Mouse (Mus musculus): ENCODE results near the gene Zfp799. TPM values are rescaled to one million over a fixed set of nuclear protein-coding genes. Genes with fewer than 3 reads are reported as not detected.

The Zfp799 gene
- 5.1 and 5.7 TPM in 2 replicates for polyA plus RNA-seq (2015; fragmentation: Nextera tagmentation; extraction: Ambion mirVana)

GRCm38 (mm10) chr17:32829540-32830417 lies at the start of gene Zfp799:
TSS of gene Zfp799 (minus strand) at chr17:32830261.
- Histone ChIP-seq H3K27ac (replicated peaks) (peak within 1 kb of the TSS; percentile 85), H3K9ac (ENCODE audit: low read length) (peak within 1 kb of the TSS; percentile 97), H3K9me3 (ENCODE audit: control insufficient read depth, low read length) (no peaks in the 10 kb centered on the region), H3K4me3 (ENCODE audit: low read depth, low read length) (peak within 1 kb of the TSS; percentile 74), H3K4me2 (replicated peaks; ENCODE audit: low read depth) (peak within 1 kb of the TSS; percentile 67), H3K27me3 (ENCODE audit: control insufficient read depth, insufficient read depth, low read length) (no peaks in the 10 kb centered on the region), H3K36me3 (ENCODE audit: control insufficient read depth, insufficient read depth, low read length) (no peaks in the 10 kb centered on the region), H3K4me1 (replicated peaks; ENCODE audit: control insufficient read depth, insufficient read depth) (0 out of 2 replicates have a peak, but pooled peaks cover 3% of the 10 kb centered on the region)
- DNase-seq (ENCODE audit: low spot score) (peak; percentile 79), ATAC-seq (ENCODE audit: low FRiP score, low TSS enrichment) (peak; percentile 99)
- TF ChIP-seq EP300 (optimal IDR thresholded peaks at IDR 0.05) (no peak), CTCF (IDR thresholded peaks at IDR 0.05; ENCODE audit: low read depth) (no peak)
- under 1% methylated on average over 35 of the region's 35 CpGs for WGBS

GRCm38 (mm10) chr17:32878773-32879172 lies 48.7 kb upstream of the Zfp799 start:
- Histone ChIP-seq H3K36me3 (ENCODE audit: control insufficient read depth, insufficient read depth, low read length) (peaks cover 4% of the 10 kb centered on the region; the same call in 1 of the 2 replicates), H3K4me3 (ENCODE audit: low read depth, low read length) (no peak overlapping the region), H3K27ac (replicated peaks) (no peak overlapping the region), H3K9me3 (ENCODE audit: control insufficient read depth, low read length) (no peaks in the 10 kb centered on the region), H3K9ac (ENCODE audit: low read length) (no peak overlapping the region), H3K4me2 (replicated peaks; ENCODE audit: low read depth) (no peak overlapping the region), H3K4me1 (replicated peaks; ENCODE audit: control insufficient read depth, insufficient read depth) (no peaks in the 10 kb centered on the region), H3K27me3 (ENCODE audit: control insufficient read depth, insufficient read depth, low read length) (no peaks in the 10 kb centered on the region)
- no peak for ATAC-seq (ENCODE audit: low FRiP score, low TSS enrichment)
- no peak for DNase-seq (ENCODE audit: low spot score)
- TF ChIP-seq EP300 (optimal IDR thresholded peaks at IDR 0.05) (no peak), CTCF (IDR thresholded peaks at IDR 0.05; ENCODE audit: low read depth) (no peak)
- WGBS, result 75% methylated on average over 11 of the region's 11 CpGs

GRCm38 (mm10) chr17:32877471-32878171 lies 47.6 kb upstream of the Zfp799 start:
- Histone ChIP-seq H3K27me3 (ENCODE audit: control insufficient read depth, insufficient read depth, low read length) (no peaks in the 10 kb centered on the region), H3K27ac (replicated peaks) (no peak overlapping the region), H3K36me3 (ENCODE audit: control insufficient read depth, insufficient read depth, low read length) (peaks cover under 1% of the 10 kb centered on the region; the same call in 1 of the 2 replicates), H3K4me2 (replicated peaks; ENCODE audit: low read depth) (peak overlapping the region; percentile 6), H3K4me1 (replicated peaks; ENCODE audit: control insufficient read depth, insufficient read depth) (no peaks in the 10 kb centered on the region), H3K4me3 (ENCODE audit: low read depth, low read length) (no peak overlapping the region), H3K9ac (ENCODE audit: low read length) (no peak overlapping the region), H3K9me3 (ENCODE audit: control insufficient read depth, low read length) (no peaks in the 10 kb centered on the region)
- TF ChIP-seq EP300 (optimal IDR thresholded peaks at IDR 0.05), result no peak
- TF ChIP-seq CTCF (IDR thresholded peaks at IDR 0.05; ENCODE audit: low read depth), result no peak
- WGBS, result 6% methylated on average over 22 of the region's 22 CpGs
- ATAC-seq (ENCODE audit: low FRiP score, low TSS enrichment) (no peak), DNase-seq (ENCODE audit: low spot score) (peak; percentile 28)

DNA sequence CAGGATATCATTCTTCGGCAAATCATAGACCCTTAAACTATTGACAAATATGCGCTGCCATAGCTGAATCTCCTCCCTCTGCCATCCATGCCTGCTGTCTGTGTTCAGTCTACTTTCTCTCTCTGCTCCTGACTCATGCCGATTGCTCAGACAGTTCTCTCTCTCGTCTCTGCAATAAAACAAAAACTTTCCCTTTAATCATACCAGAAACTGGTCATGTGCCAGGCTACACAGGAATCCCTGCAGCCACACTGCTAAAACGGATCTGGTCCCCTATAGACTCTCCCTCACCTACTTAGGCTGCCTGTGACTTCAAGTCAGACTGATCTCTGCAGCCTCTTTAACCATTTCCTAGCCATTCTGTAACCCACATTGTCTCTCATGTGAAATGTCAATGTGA lies 42.6 kb upstream of the Zfp799 start:
- no peak overlapping the region for H3K4me3 ChIP-seq (ENCODE audit: low read depth, low read length)
- TF ChIP-seq CTCF (IDR thresholded peaks at IDR 0.05; ENCODE audit: low read depth), result no peak
- TF ChIP-seq EP300 (optimal IDR thresholded peaks at IDR 0.05), result no peak
- no peaks in the 10 kb centered on the region for H3K9me3 ChIP-seq (ENCODE audit: control insufficient read depth, low read length)
- H3K27me3 ChIP-seq (ENCODE audit: control insufficient read depth, insufficient read depth, low read length), result no peaks in the 10 kb centered on the region
- WGBS, result 54% methylated on average over 5 of the region's 5 CpGs
- H3K4me2 ChIP-seq (replicated peaks; ENCODE audit: low read depth), result no peak overlapping the region
- no peak overlapping the region for H3K9ac ChIP-seq (ENCODE audit: low read length)
- no peaks in the 10 kb centered on the region for H3K4me1 ChIP-seq (replicated peaks; ENCODE audit: control insufficient read depth, insufficient read depth)
- H3K27ac ChIP-seq (replicated peaks), result no peak overlapping the region
- no peaks in the 10 kb centered on the region for H3K36me3 ChIP-seq (ENCODE audit: control insufficient read depth, insufficient read depth, low read length)
- no peak for DNase-seq (ENCODE audit: low spot score)
- no peak for ATAC-seq (ENCODE audit: low FRiP score, low TSS enrichment)

GRCm38 (mm10) chr17:32872091-32872490 lies 42.0 kb upstream of the Zfp799 start:
- H3K9ac ChIP-seq (ENCODE audit: low read length), result no peak overlapping the region

More at GRCm38 (mm10) chr17:32872091-32872490, 42.0 kb upstream of the Zfp799 start:
- Histone ChIP-seq H3K9me3 (ENCODE audit: control insufficient read depth, low read length) (no peaks in the 10 kb centered on the region), H3K4me3 (ENCODE audit: low read depth, low read length) (no peak overlapping the region), H3K4me1 (replicated peaks; ENCODE audit: control insufficient read depth, insufficient read depth) (no peaks in the 10 kb centered on the region), H3K27me3 (ENCODE audit: control insufficient read depth, insufficient read depth, low read length) (no peaks in the 10 kb centered on the region), H3K36me3 (ENCODE audit: control insufficient read depth, insufficient read depth, low read length) (no peaks in the 10 kb centered on the region), H3K27ac (replicated peaks) (no peak overlapping the region), H3K4me2 (replicated peaks; ENCODE audit: low read depth) (no peak overlapping the region)
- 75% methylated on average over 4 of the region's 4 CpGs for WGBS
- DNase-seq (ENCODE audit: low spot score) (no peak), ATAC-seq (ENCODE audit: low FRiP score, low TSS enrichment) (no peak)
- no peak for TF ChIP-seq EP300 (optimal IDR thresholded peaks at IDR 0.05)
- TF ChIP-seq CTCF (IDR thresholded peaks at IDR 0.05; ENCODE audit: low read depth), result no peak

Measured in stomach, postnatal 0 days (tissue).